Mouse (Mus musculus) lung, embryonic 15.5 days (tissue): ENCODE results near the gene Smc4. TPM values are rescaled to one million over a fixed set of nuclear protein-coding genes. Genes with fewer than 3 reads are reported as not detected.
"Not testable (repeated sequence)": the region's sequence is repeated elsewhere in the genome, so short reads cannot be mapped to it uniquely, and the experiment has no call there.

Source experiments
- ATAC-seq: fragments of 200-750 bp; cut with Nextera tagmentation; 2 replicates; pipeline ENCODE4 v1.8.0; 2017; ENCODE audit warnings: moderate number of reproducible peaks, borderline replicate concordance; ENCODE audit not compliant: low FRiP score, low TSS enrichment; ENCODE audit errors: extremely low read depth
- H3K27ac ChIP-seq: fragments of 300-500 bp; sonication (generic); 2 replicates; pipeline ENCODE4 v1.5.1; 2015; ENCODE audit warnings: moderate library complexity, mild to moderate bottlenecking, inconsistent platforms
- H3K27me3 ChIP-seq: fragments of 300-500 bp; sonication (generic); 2 replicates; pipeline ENCODE4 v1.6.1; 2015; ENCODE audit warnings: inconsistent platforms
- H3K36me3 ChIP-seq: fragments of 300-500 bp; sonication (generic); 2 replicates; pipeline ENCODE4 v1.6.1; 2015; ENCODE audit warnings: inconsistent platforms
- H3K4me1 ChIP-seq: fragments of 300-500 bp; sonication (generic); 2 replicates; pipeline ENCODE4 v1.6.1; 2015; ENCODE audit warnings: inconsistent platforms
- H3K4me2 ChIP-seq: fragments of 300-500 bp; sonication (generic); 2 replicates; pipeline ENCODE4 v1.6.1; 2015; ENCODE audit warnings: inconsistent platforms, mild to moderate bottlenecking, moderate library complexity
- H3K4me3 ChIP-seq: fragments of 300-500 bp; sonication (generic); 2 replicates; pipeline ENCODE4 v1.5.1; 2015; ENCODE audit warnings: mild to moderate bottlenecking, inconsistent platforms
- H3K9ac ChIP-seq: fragments of 300-500 bp; sonication (generic); 2 replicates; pipeline ENCODE4 v1.6.1; 2015; ENCODE audit warnings: inconsistent platforms
- H3K9me3 ChIP-seq: fragments of 300-500 bp; sonication (generic); 2 replicates; pipeline ENCODE4 v1.6.1; 2016; ENCODE audit warnings: inconsistent platforms
- WGBS: fragments of 180-500 bp; shearing (Covaris S2); methylation state at CpG from one replicate; pipeline ENCODE4 v1.1.7; 2015; 5-methylcytosine and 5-hydroxymethylcytosine counted together
- polyA plus RNA-seq: library from polyadenylated mRNA; unstranded; fragments of >200 nt; fragmentation: Nextera tagmentation; extraction: Ambion mirVana; gene quantifications from 2 replicates; pipeline ENCODE4 v1.2.1, GENCODE M21; 2015

The Smc4 gene
- polyA plus RNA-seq, 1 experiment from 2014 or later = 230 TPM

GRCm38 (mm10) chr3:68977696-68978095 is 26.8 kb upstream of the Smc4 start:
- Histone ChIP-seq H3K9me3 (no peaks in the 10 kb centered on the region), H3K4me2 (no peak overlapping the region), H3K4me1 (no peaks in the 10 kb centered on the region), H3K27me3 (no peaks in the 10 kb centered on the region), H3K27ac (no peak overlapping the region), H3K4me3 (no peak overlapping the region), H3K9ac (no peak overlapping the region), H3K36me3 (no peaks in the 10 kb centered on the region; the same call in 1 of the 2 replicates)
- 84% methylated on average over 4 of the region's 4 CpGs for WGBS
- ATAC-seq = no peak

- ATAC-seq = no peak
- Histone ChIP-seq H3K4me1 (no peaks in the 10 kb centered on the region), H3K4me2 (no peak overlapping the region), H3K27me3 (no peaks in the 10 kb centered on the region), H3K9me3 (no peaks in the 10 kb centered on the region), H3K36me3 (no peaks in the 10 kb centered on the region; the same call in 1 of the 2 replicates), H3K4me3 (no peak overlapping the region), H3K27ac (no peak overlapping the region), H3K9ac (no peak overlapping the region)
- 90% methylated on average over 10 of the region's 10 CpGs for WGBS
Observed at GRCm38 (mm10) chr3:68979187-68979586, 25.4 kb upstream of the Smc4 start.

GRCm38 (mm10) chr3:68980898-68981297 is 23.6 kb upstream of the Smc4 start:
- H3K9me3 ChIP-seq = no peaks in the 10 kb centered on the region
- H3K4me2 ChIP-seq = no peak overlapping the region
- H3K27ac ChIP-seq = no peak overlapping the region
- H3K4me1 ChIP-seq = no peaks in the 10 kb centered on the region
- ATAC-seq = no peak
- no peaks in the 10 kb centered on the region for H3K27me3 ChIP-seq
- 52% methylated on average over 9 of the region's 9 CpGs for WGBS
- peaks cover 6% of the 10 kb centered on the region; the same call in 1 of the 2 replicates for H3K36me3 ChIP-seq
- no peak overlapping the region for H3K4me3 ChIP-seq
- no peak overlapping the region for H3K9ac ChIP-seq

- Histone ChIP-seq H3K4me3 (no peak overlapping the region), H3K27ac (no peak overlapping the region), H3K4me1 (no peaks in the 10 kb centered on the region), H3K27me3 (no peaks in the 10 kb centered on the region), H3K9me3 (no peaks in the 10 kb centered on the region), H3K4me2 (no peak overlapping the region), H3K9ac (no peak overlapping the region), H3K36me3 (peaks cover 14% of the 10 kb centered on the region; the same call in 1 of the 2 replicates)
- WGBS = 85% methylated on average over 2 of the region's 2 CpGs
- no peak for ATAC-seq
Observed at GRCm38 (mm10) chr3:68986550-68986949, 18.0 kb upstream of the Smc4 start.

- no peaks in the 10 kb centered on the region for H3K36me3 ChIP-seq
- H3K9ac ChIP-seq = no peak overlapping the region
- peaks cover 9% of the 10 kb centered on the region; the same call in 1 of the 2 replicates for H3K4me1 ChIP-seq
- no peak overlapping the region for H3K27ac ChIP-seq
- H3K4me3 ChIP-seq = no peak overlapping the region
- no peaks in the 10 kb centered on the region for H3K27me3 ChIP-seq
- 85% methylated on average over 4 of the region's 4 CpGs for WGBS
- H3K9me3 ChIP-seq = no peaks in the 10 kb centered on the region
- no peak overlapping the region for H3K4me2 ChIP-seq
- ATAC-seq = no peak
Observed at GRCm38 (mm10) chr3:69002781-69003180, 1.8 kb upstream of the Smc4 start.

- under 1% methylated on average over 7 of the region's 7 CpGs for WGBS
- Histone ChIP-seq H3K4me3 (peak overlapping the region; percentile 100), H3K27me3 (no peaks in the 10 kb centered on the region), H3K9me3 (no peaks in the 10 kb centered on the region), H3K36me3 (no peaks in the 10 kb centered on the region), H3K9ac (peak overlapping the region; percentile 53), H3K27ac (peak overlapping the region; percentile 98), H3K4me1 (peaks cover 12% of the 10 kb centered on the region), H3K4me2 (peak overlapping the region; percentile 64)
- ATAC-seq = no peak
Observed at GRCm38 (mm10) chr3:69004055-69004436, 492 bp upstream of the Smc4 start.

- peaks cover 3% of the 10 kb centered on the region; the same call in 1 of the 2 replicates for H3K36me3 ChIP-seq
- peak overlapping the region; percentile 70 for H3K4me2 ChIP-seq
- H3K9ac ChIP-seq = peak overlapping the region; percentile 98
- peak overlapping the region; percentile 100 for H3K4me3 ChIP-seq
- no peaks in the 10 kb centered on the region for H3K27me3 ChIP-seq
- under 1% methylated on average over 67 of the region's 72 CpGs for WGBS
- H3K9me3 ChIP-seq = no peaks in the 10 kb centered on the region
- ATAC-seq = peak; percentile 76
- peaks cover 12% of the 10 kb centered on the region for H3K4me1 ChIP-seq
- H3K27ac ChIP-seq = peak overlapping the region; percentile 98
Observed at GRCm38 (mm10) chr3:69005338-69006245, 1.1 kb downstream of the Smc4 start.

- H3K27me3 ChIP-seq = no peaks in the 10 kb centered on the region
- H3K4me1 ChIP-seq = peaks cover 12% of the 10 kb centered on the region
- H3K4me2 ChIP-seq = peak overlapping the region; percentile 70
- peak overlapping the region; percentile 100 for H3K4me3 ChIP-seq
- H3K9ac ChIP-seq = peak overlapping the region; percentile 98
- H3K36me3 ChIP-seq = peaks cover 3% of the 10 kb centered on the region; the same call in 1 of the 2 replicates
- H3K9me3 ChIP-seq = no peaks in the 10 kb centered on the region
- WGBS = 3% methylated on average over 21 of the region's 21 CpGs
- no peak for ATAC-seq
- peak overlapping the region; percentile 98 for H3K27ac ChIP-seq
Observed at GRCm38 (mm10) chr3:69006246-69006760, 1.8 kb downstream of the Smc4 start.

- WGBS = 53% methylated on average over 2 of the region's 2 CpGs
- Histone ChIP-seq H3K27ac (no peak overlapping the region), H3K9me3 (no peaks in the 10 kb centered on the region), H3K36me3 (peaks cover 20% of the 10 kb centered on the region), H3K4me3 (no peak overlapping the region), H3K27me3 (no peaks in the 10 kb centered on the region), H3K4me2 (no peak overlapping the region; the same call in 1 of the 2 replicates), H3K9ac (no peak overlapping the region), H3K4me1 (peaks cover 9% of the 10 kb centered on the region)
- no peak for ATAC-seq
Observed at GRCm38 (mm10) chr3:69008873-69009272, 4.3 kb downstream of the Smc4 start.

GRCm38 (mm10) chr3:69017181-69017580 is 12.6 kb downstream of the Smc4 start:
- no peak overlapping the region for H3K27ac ChIP-seq
- H3K27me3 ChIP-seq = no peaks in the 10 kb centered on the region
- no peaks in the 10 kb centered on the region for H3K9me3 ChIP-seq
- no peak for ATAC-seq
- H3K4me1 ChIP-seq = no peaks in the 10 kb centered on the region
- H3K4me2 ChIP-seq = no peak overlapping the region
- H3K36me3 ChIP-seq = peaks cover 56% of the 10 kb centered on the region
- no peak overlapping the region for H3K4me3 ChIP-seq
- no peak overlapping the region for H3K9ac ChIP-seq
- 87% methylated on average over 3 of the region's 3 CpGs for WGBS

GRCm38 (mm10) chr3:69018635-69019034 is 14.1 kb downstream of the Smc4 start:
- H3K9me3 ChIP-seq, ATAC-seq, H3K9ac ChIP-seq, H3K27ac ChIP-seq, H3K4me1 ChIP-seq, H3K4me3 ChIP-seq, H3K27me3 ChIP-seq, H3K4me2 ChIP-seq: not testable (repeated sequence)
- 97% methylated on average over 2 of the region's 2 CpGs for WGBS
- H3K36me3 ChIP-seq = peaks cover 52% of the 10 kb centered on the region

- H3K36me3 ChIP-seq = peaks cover 60% of the 10 kb centered on the region
- ATAC-seq = no peak
- 95% methylated on average over 2 of the region's 2 CpGs for WGBS
- no peak overlapping the region for H3K4me2 ChIP-seq
- no peak overlapping the region for H3K27ac ChIP-seq
- H3K9me3 ChIP-seq = no peaks in the 10 kb centered on the region
- H3K27me3 ChIP-seq = no peaks in the 10 kb centered on the region
- no peaks in the 10 kb centered on the region for H3K4me1 ChIP-seq
- H3K9ac ChIP-seq = no peak overlapping the region
- no peak overlapping the region for H3K4me3 ChIP-seq
Observed at GRCm38 (mm10) chr3:69020285-69020684, 15.7 kb downstream of the Smc4 start.
